Mouse (Mus musculus) heart, embryonic 12.5 days (tissue): ENCODE results near the gene Fam168a. TPM values are rescaled to one million over a fixed set of nuclear protein-coding genes. Genes with fewer than 3 reads are reported as not detected.

Experiments
- ATAC-seq: fragments of 200-750 bp; cut with Nextera tagmentation; 2 replicates; pipeline ENCODE4 v1.8.0; 2017; ENCODE audit warnings: moderate TSS enrichment, moderate library complexity; ENCODE audit not compliant: insufficient number of reproducible peaks, low FRiP score
- H3K27ac ChIP-seq: fragments of 300-500 bp; sonication (generic); 2 replicates; pipeline ENCODE4 v1.5.1; 2016; ENCODE audit warnings: mild to moderate bottlenecking, moderate library complexity; ENCODE audit not compliant: poor library complexity, severe bottlenecking
- H3K27me3 ChIP-seq: fragments of 300-500 bp; sonication (generic); replicated peaks from 2 replicates; pipeline ENCODE4 v1.6.1; 2016; ENCODE audit warnings: mild to moderate bottlenecking, moderate library complexity
- H3K36me3 ChIP-seq: fragments of 300-500 bp; sonication (generic); 2 replicates; pipeline ENCODE4 v1.6.1; 2016; ENCODE audit warnings: mild to moderate bottlenecking, moderate library complexity
- H3K4me1 ChIP-seq: fragments of 300-500 bp; sonication (generic); replicated peaks from 2 replicates; pipeline ENCODE4 v1.6.1; 2016; ENCODE audit warnings: mild to moderate bottlenecking
- H3K4me2 ChIP-seq: fragments of 300-500 bp; sonication (generic); 2 replicates; pipeline ENCODE4 v1.6.1; 2016; ENCODE audit warnings: mild to moderate bottlenecking, moderate library complexity
- H3K4me3 ChIP-seq: fragments of 300-500 bp; sonication (generic); 2 replicates; pipeline ENCODE4 v1.5.1; 2016; ENCODE audit warnings: mild to moderate bottlenecking
- H3K9ac ChIP-seq: fragments of 300-500 bp; sonication (generic); 2 replicates; pipeline ENCODE4 v1.6.1; 2016; ENCODE audit warnings: mild to moderate bottlenecking, moderate library complexity
- H3K9me3 ChIP-seq: fragments of 300-500 bp; sonication (generic); replicated peaks from 2 replicates; pipeline ENCODE4 v1.6.1; 2016; ENCODE audit warnings: mild to moderate bottlenecking, moderate library complexity
- WGBS: fragments of 180-500 bp; shearing (Covaris S2); methylation state at CpG from one replicate; pipeline ENCODE4 v1.1.7; 2016; 5-methylcytosine and 5-hydroxymethylcytosine counted together
- polyA plus RNA-seq: library from polyadenylated mRNA; unstranded; fragments of >200 nt; fragmentation: Nextera tagmentation; extraction: Ambion mirVana; gene quantifications from 2 replicates; pipeline ENCODE4 v1.2.1, GENCODE M21; 2016

Gene Fam168a
- polyA plus RNA-seq, 1 experiment from 2014 or later: 31.6 TPM

DNA sequence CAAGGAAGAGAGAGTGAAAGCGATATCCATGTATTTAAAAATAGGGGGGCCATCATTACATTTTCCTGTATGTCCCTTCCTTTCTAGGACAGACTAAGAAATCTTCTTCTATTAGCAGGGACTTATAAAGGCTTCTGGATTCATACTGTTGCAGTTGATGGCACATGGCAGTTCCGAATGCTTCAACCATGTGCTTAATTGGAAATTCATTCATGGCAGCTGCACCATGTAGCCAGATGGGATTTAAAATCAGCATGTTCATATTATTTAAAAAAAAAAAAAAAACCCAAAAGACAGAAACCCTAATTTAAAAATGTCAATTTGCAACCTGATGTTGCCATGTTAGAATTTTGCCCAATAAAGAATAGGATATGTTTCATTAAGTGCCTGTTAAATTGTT lies 37.9 kb downstream of the Fam168a start:
- no peaks in the 10 kb centered on the region for H3K27me3 ChIP-seq
- peaks cover 10% of the 10 kb centered on the region for H3K4me1 ChIP-seq
- no peaks in the 10 kb centered on the region for H3K9me3 ChIP-seq
- no peak overlapping the region for H3K4me3 ChIP-seq
- no peak overlapping the region for H3K4me2 ChIP-seq
- H3K36me3 ChIP-seq: no peaks in the 10 kb centered on the region
- H3K27ac ChIP-seq: no peak overlapping the region
- no peak overlapping the region for H3K9ac ChIP-seq
- WGBS: 85% methylated on average over 2 of the region's 2 CpGs
- ATAC-seq: no peak

GRCm38 (mm10) chr7:100750101-100750500 lies 43.7 kb downstream of the Fam168a start:
- 54% methylated on average over 2 of the region's 2 CpGs for WGBS
- H3K9ac ChIP-seq: no peak overlapping the region
- ATAC-seq: no peak
- H3K4me2 ChIP-seq: no peak overlapping the region
- no peaks in the 10 kb centered on the region for H3K27me3 ChIP-seq
- H3K4me1 ChIP-seq: peaks cover 4% of the 10 kb centered on the region; the same call in 1 of the 2 replicates
- no peak overlapping the region for H3K4me3 ChIP-seq
- no peaks in the 10 kb centered on the region for H3K36me3 ChIP-seq
- H3K27ac ChIP-seq: no peak overlapping the region
- H3K9me3 ChIP-seq: no peaks in the 10 kb centered on the region

- no peak overlapping the region for H3K4me3 ChIP-seq
- no peak for ATAC-seq
- no peaks in the 10 kb centered on the region for H3K9me3 ChIP-seq
- 0 out of 2 replicates have a peak, but pooled peaks cover 2% of the 10 kb centered on the region for H3K36me3 ChIP-seq
- no peak overlapping the region for H3K4me2 ChIP-seq
- 84% methylated on average over 7 of the region's 7 CpGs for WGBS
- H3K4me1 ChIP-seq: no peaks in the 10 kb centered on the region
- no peaks in the 10 kb centered on the region for H3K27me3 ChIP-seq
- H3K9ac ChIP-seq: no peak overlapping the region
- no peak overlapping the region for H3K27ac ChIP-seq
Observed at GRCm38 (mm10) chr7:100758718-100759117, 52.3 kb downstream of the Fam168a start.

- ATAC-seq: no peak
- Histone ChIP-seq H3K9ac (no peak overlapping the region), H3K36me3 (0 out of 2 replicates have a peak, but pooled peaks cover 2% of the 10 kb centered on the region), H3K4me1 (no peaks in the 10 kb centered on the region), H3K4me2 (no peak overlapping the region), H3K27ac (no peak overlapping the region), H3K4me3 (no peak overlapping the region), H3K27me3 (no peaks in the 10 kb centered on the region), H3K9me3 (no peaks in the 10 kb centered on the region)
Observed at GRCm38 (mm10) chr7:100762726-100763125, 56.3 kb downstream of the Fam168a start.

DNA sequence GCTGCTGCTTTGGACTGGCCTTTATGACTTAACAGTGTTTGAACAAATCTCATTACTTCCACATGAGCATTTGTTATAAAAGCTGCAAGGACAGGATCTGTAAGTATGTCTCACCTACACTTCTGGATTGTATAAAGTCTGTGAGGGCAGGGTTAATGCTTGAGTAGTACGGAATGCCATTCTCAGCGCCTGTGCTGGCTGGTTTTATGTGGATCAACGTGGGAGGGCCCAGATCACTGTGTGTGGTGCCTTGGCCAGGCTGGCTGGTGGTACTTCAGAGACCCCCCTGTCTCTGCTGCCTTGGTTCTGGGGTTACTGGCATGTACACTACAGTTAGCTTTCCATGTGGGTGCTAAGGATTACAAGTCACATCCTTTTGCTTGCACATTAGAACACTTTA lies 61.1 kb downstream of the Fam168a start:
- ATAC-seq: no peak
- WGBS: 69% methylated on average over 3 of the region's 3 CpGs
- H3K36me3 ChIP-seq: peaks cover 6% of the 10 kb centered on the region; the same call in 1 of the 2 replicates
- no peak overlapping the region for H3K27ac ChIP-seq
- H3K4me1 ChIP-seq: no peaks in the 10 kb centered on the region
- H3K4me2 ChIP-seq: no peak overlapping the region
- H3K27me3 ChIP-seq: no peaks in the 10 kb centered on the region
- H3K9me3 ChIP-seq: no peaks in the 10 kb centered on the region; the same call in 1 of the 2 replicates
- no peak overlapping the region for H3K9ac ChIP-seq
- no peak overlapping the region for H3K4me3 ChIP-seq

DNA sequence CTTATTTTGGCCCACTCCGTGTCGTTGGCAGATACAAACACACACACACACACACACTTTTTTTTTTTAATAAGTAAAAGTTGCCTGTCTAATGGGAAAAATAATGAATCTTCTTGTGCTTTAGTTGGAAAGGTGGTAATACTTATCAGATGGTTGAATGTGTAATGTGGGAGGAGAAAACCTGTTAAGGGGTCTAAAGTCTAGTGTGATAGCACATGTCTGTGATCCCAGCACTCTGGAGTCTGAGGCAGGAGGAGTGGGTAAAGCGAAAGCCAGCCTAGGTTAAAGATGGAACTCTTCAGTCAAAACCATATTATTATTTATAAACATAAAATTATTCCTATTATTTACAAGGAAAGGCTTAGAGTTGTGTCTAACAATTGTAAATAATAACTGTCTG lies 61.6 kb downstream of the Fam168a start:
- Histone ChIP-seq H3K4me2 (no peak overlapping the region), H3K9ac (no peak overlapping the region), H3K36me3 (peaks cover 6% of the 10 kb centered on the region; the same call in 1 of the 2 replicates), H3K4me1 (no peaks in the 10 kb centered on the region), H3K27me3 (no peaks in the 10 kb centered on the region), H3K4me3 (no peak overlapping the region), H3K9me3 (no peaks in the 10 kb centered on the region; the same call in 1 of the 2 replicates), H3K27ac (no peak overlapping the region)
- 91% methylated on average over 3 of the region's 3 CpGs for WGBS
- ATAC-seq: no peak

GRCm38 (mm10) chr7:100769534-100770083 lies 63.2 kb downstream of the Fam168a start:
- 75% methylated on average over 7 of the region's 7 CpGs for WGBS
- ATAC-seq: no peak
- H3K27ac ChIP-seq: no peak overlapping the region
- peaks cover 10% of the 10 kb centered on the region for H3K36me3 ChIP-seq
- H3K4me3 ChIP-seq: no peak overlapping the region
- H3K9me3 ChIP-seq: no peaks in the 10 kb centered on the region; the same call in 1 of the 2 replicates
- no peaks in the 10 kb centered on the region for H3K27me3 ChIP-seq
- no peak overlapping the region for H3K4me2 ChIP-seq
- H3K4me1 ChIP-seq: no peaks in the 10 kb centered on the region
- no peak overlapping the region for H3K9ac ChIP-seq

- WGBS: 76% methylated on average over 2 of the region's 2 CpGs
- Histone ChIP-seq H3K4me3 (no peak overlapping the region), H3K27me3 (no peaks in the 10 kb centered on the region), H3K4me1 (no peaks in the 10 kb centered on the region), H3K9ac (no peak overlapping the region), H3K36me3 (peaks cover 10% of the 10 kb centered on the region), H3K9me3 (no peaks in the 10 kb centered on the region; the same call in 1 of the 2 replicates), H3K27ac (no peak overlapping the region), H3K4me2 (no peak overlapping the region)
- ATAC-seq: no peak
Observed at GRCm38 (mm10) chr7:100770669-100771341, 64.4 kb downstream of the Fam168a start.

DNA sequence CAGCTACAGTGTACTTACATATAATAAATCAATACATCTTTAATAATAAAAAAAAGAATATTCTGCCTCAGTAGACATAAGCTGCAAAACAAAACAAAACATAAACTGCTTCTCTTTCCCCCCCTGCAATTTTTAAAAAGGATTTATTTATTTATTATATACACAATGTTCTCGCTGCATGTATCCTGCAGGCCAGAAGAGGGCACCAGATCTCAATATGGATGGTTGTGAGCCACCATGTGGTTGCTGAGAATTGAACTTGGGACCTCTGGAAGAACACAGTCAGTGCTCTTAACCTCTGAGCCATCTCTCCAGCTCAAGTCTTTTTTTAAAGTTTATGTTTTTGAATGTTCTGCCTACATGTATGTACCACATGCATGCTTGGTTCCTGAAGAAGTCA lies 67.8 kb downstream of the Fam168a start:
- Histone ChIP-seq H3K9ac (no peak overlapping the region), H3K27ac (no peak overlapping the region), H3K36me3 (peaks cover 10% of the 10 kb centered on the region), H3K27me3 (no peaks in the 10 kb centered on the region), H3K4me3 (no peak overlapping the region), H3K9me3 (no peaks in the 10 kb centered on the region; the same call in 1 of the 2 replicates), H3K4me2 (no peak overlapping the region), H3K4me1 (no peaks in the 10 kb centered on the region)
- 94% methylated on average over 1 of the region's 1 CpGs for WGBS
- ATAC-seq: no peak

DNA sequence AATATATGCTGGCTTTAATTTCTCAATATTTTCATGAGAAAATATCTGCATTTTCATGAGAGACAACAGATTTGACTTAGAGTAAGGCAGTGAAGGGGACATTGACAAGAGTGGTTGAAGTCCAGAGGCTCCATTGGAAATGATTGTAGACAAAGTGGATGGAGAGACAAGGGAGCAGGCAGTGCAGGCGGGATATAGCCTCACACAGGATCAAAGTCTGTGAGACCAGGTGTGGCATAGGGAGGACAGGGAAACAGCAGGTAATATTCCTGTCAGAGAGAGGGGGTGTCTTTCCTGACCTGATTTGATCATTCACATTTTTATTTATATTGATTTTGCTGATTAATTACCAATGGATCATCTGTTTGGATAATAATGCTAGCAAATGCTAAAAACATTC lies 69.4 kb downstream of the Fam168a start:
- Histone ChIP-seq H3K36me3 (peaks cover 4% of the 10 kb centered on the region; the same call in 1 of the 2 replicates), H3K9ac (no peak overlapping the region), H3K4me2 (no peak overlapping the region), H3K27me3 (no peaks in the 10 kb centered on the region), H3K27ac (no peak overlapping the region), H3K4me1 (peaks cover 7% of the 10 kb centered on the region), H3K9me3 (no peaks in the 10 kb centered on the region), H3K4me3 (no peak overlapping the region)
- WGBS: 91% methylated on average over 1 of the region's 1 CpGs
- ATAC-seq: no peak

DNA sequence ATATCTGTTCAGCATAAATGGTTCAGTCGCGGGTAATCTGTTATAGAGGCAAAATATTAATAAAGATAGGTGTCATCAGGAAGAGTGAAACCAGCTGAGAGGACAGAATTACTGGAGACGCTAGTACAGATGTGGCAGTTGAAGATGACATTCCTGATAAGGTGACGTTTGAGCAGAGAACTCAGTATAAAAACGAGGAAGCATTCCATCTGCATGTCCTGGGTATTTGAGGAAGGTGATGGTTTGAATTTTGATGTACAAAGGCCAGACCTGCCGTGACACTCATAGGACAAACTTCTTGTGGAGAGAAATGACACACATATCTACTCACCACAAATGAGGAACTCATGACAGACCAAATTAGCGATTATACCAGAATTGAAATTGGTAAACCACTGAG lies 73.8 kb downstream of the Fam168a start:
- Histone ChIP-seq H3K4me2 (no peak overlapping the region), H3K9me3 (no peaks in the 10 kb centered on the region), H3K36me3 (no peaks in the 10 kb centered on the region), H3K4me1 (peaks cover 8% of the 10 kb centered on the region), H3K27me3 (no peaks in the 10 kb centered on the region), H3K4me3 (no peak overlapping the region), H3K27ac (no peak overlapping the region), H3K9ac (no peak overlapping the region)
- ATAC-seq: no peak
- WGBS: 70% methylated on average over 7 of the region's 7 CpGs
